Mouse (Mus musculus) hindbrain, embryonic 12.5 days (tissue): ENCODE data around the gene Spag17. TPM values are rescaled to one million over a fixed set of nuclear protein-coding genes. Genes with fewer than 3 reads are reported as not detected.

Experiments
- ATAC-seq: fragments of 200-750 bp; cut with Nextera tagmentation; 2 replicates; pipeline ENCODE4 v1.8.0; 2017; ENCODE audit warnings: moderate TSS enrichment; ENCODE audit not compliant: low FRiP score
- H3K27ac ChIP-seq: fragments of 300-500 bp; sonication (generic); 2 replicates; pipeline ENCODE4 v1.5.1; 2016; ENCODE audit warnings: mild to moderate bottlenecking
- H3K27me3 ChIP-seq: fragments of 300-500 bp; sonication (generic); 2 replicates; pipeline ENCODE4 v1.6.1; 2016; ENCODE audit warnings: mild to moderate bottlenecking
- H3K36me3 ChIP-seq: fragments of 300-500 bp; sonication (generic); 2 replicates; pipeline ENCODE4 v1.6.1; 2016; ENCODE audit warnings: mild to moderate bottlenecking
- H3K4me1 ChIP-seq: fragments of 300-500 bp; sonication (generic); 2 replicates; pipeline ENCODE4 v1.6.1; 2016
- H3K4me2 ChIP-seq: fragments of 300-500 bp; sonication (generic); replicated peaks from 2 replicates; pipeline ENCODE4 v1.6.1; 2016; ENCODE audit warnings: mild to moderate bottlenecking
- H3K4me3 ChIP-seq: fragments of 300-500 bp; sonication (generic); 2 replicates; pipeline ENCODE4 v1.5.1; 2016; ENCODE audit warnings: mild to moderate bottlenecking
- H3K9ac ChIP-seq: fragments of 300-500 bp; sonication (generic); 2 replicates; pipeline ENCODE4 v1.6.1; 2016; ENCODE audit warnings: mild to moderate bottlenecking, moderate library complexity
- H3K9me3 ChIP-seq: fragments of 300-500 bp; sonication (generic); replicated peaks from 2 replicates; pipeline ENCODE4 v1.6.1; 2016; ENCODE audit warnings: mild to moderate bottlenecking
- WGBS: fragments of 180-500 bp; shearing (Covaris S2); methylation state at CpG from one replicate; pipeline ENCODE4 v1.1.7; 2016; 5-methylcytosine and 5-hydroxymethylcytosine counted together
- polyA plus RNA-seq: library from polyadenylated mRNA; unstranded; fragments of >200 nt; fragmentation: Nextera tagmentation; extraction: Ambion mirVana; gene quantifications from 2 replicates; pipeline ENCODE4 v1.2.1, GENCODE M21; 2016

Gene Spag17
- polyA plus RNA-seq, 1 experiment from 2014 or later: 0.58 TPM

DNA sequence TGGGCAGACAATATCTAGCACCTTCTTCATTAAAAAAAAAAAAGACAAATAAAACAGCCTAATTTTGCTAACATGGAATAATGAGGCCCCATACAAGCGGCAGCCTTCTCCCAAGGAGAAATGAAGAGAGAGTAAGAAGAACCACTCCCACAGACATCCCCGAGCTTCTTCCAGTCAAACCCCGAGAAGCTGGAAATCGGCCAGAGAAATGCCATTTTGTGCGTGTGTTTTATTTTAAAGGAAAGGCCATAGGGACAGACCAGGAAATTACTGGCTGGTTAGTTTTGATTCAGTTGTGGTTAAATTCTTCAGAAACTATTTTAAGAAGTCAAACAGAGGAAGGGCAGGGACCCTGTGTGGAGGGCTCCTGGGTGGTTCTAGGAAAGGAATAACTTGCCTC lies 85.6 kb downstream of the Spag17 start:
- Histone ChIP-seq H3K9me3 (no peaks in the 10 kb centered on the region), H3K27me3 (no peaks in the 10 kb centered on the region), H3K27ac (no peak overlapping the region), H3K9ac (no peak overlapping the region), H3K4me1 (no peaks in the 10 kb centered on the region), H3K36me3 (no peaks in the 10 kb centered on the region), H3K4me3 (no peak overlapping the region), H3K4me2 (no peak overlapping the region)
- ATAC-seq: no peak
- 72% methylated on average over 5 of the region's 5 CpGs for WGBS

DNA sequence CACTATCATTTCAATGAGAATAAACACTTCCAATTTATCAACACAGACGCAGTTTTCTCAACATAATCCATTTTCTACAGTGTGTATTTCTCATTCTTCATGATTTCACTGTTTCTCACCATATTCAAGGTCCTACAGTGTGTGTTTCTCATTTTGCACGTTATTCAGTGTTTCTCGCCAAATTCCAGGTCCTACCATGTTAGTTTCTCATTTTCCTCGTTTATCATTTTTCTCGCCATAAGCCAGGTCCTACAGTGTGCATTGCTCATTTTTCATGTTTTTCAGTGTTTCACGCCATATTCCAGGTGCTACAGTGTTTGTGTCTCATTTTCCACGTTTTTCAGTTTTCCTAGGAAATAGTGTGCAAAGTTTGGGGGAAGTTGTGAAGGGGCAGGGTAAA lies 95.8 kb downstream of the Spag17 start:
- no peaks in the 10 kb centered on the region for H3K27me3 ChIP-seq
- ATAC-seq: no peak
- H3K36me3 ChIP-seq: no peaks in the 10 kb centered on the region
- H3K4me2 ChIP-seq: no peak overlapping the region
- H3K4me1 ChIP-seq: no peaks in the 10 kb centered on the region
- H3K9ac ChIP-seq: no peak overlapping the region
- no peak overlapping the region for H3K4me3 ChIP-seq
- no peaks in the 10 kb centered on the region for H3K9me3 ChIP-seq
- 61% methylated on average over 7 of the region's 7 CpGs for WGBS
- H3K27ac ChIP-seq: no peak overlapping the region

DNA sequence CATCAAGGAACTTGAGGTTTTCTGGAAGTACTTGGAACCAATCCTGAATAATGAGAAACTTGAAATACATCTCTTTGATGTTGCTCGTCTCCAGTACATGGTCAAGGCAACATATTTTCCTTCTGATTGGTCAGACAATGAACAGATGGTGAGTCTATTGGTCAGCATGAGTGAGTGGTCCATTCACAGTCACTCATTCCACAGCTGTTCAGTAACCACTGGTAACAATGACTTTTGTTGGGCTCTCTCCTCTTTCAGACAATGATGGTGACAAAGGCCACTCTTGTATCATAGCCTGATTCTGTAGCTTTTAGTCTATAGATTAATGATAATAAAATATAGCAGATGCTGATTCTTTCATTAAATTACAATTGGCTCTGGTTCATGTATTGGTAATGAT lies 119.5 kb downstream of the Spag17 start:
- H3K9me3 ChIP-seq: 0 out of 2 replicates have a peak, but pooled peaks cover 2% of the 10 kb centered on the region
- no peak for ATAC-seq
- no peaks in the 10 kb centered on the region for H3K27me3 ChIP-seq
- WGBS: 30% methylated on average over 1 of the region's 1 CpGs
- H3K4me1 ChIP-seq: no peaks in the 10 kb centered on the region
- H3K36me3 ChIP-seq: no peaks in the 10 kb centered on the region
- H3K4me3 ChIP-seq: no peak overlapping the region
- no peak overlapping the region for H3K4me2 ChIP-seq
- no peak overlapping the region for H3K27ac ChIP-seq
- no peak overlapping the region for H3K9ac ChIP-seq

- H3K36me3 ChIP-seq: no peaks in the 10 kb centered on the region
- no peak overlapping the region for H3K9ac ChIP-seq
- no peak overlapping the region for H3K4me2 ChIP-seq
- H3K27me3 ChIP-seq: no peaks in the 10 kb centered on the region
- H3K9me3 ChIP-seq: no peaks in the 10 kb centered on the region
- H3K27ac ChIP-seq: no peak overlapping the region
- H3K4me1 ChIP-seq: no peaks in the 10 kb centered on the region
- no peak for ATAC-seq
- no peak overlapping the region for H3K4me3 ChIP-seq
These were observed 124.6 kb downstream of the Spag17 start for GRCm38 (mm10) chr3:100009807-100010206.

GRCm38 (mm10) chr3:100014110-100014509 lies 128.9 kb downstream of the Spag17 start:
- 82% methylated on average over 1 of the region's 1 CpGs for WGBS
- Histone ChIP-seq H3K4me3 (no peak overlapping the region), H3K9ac (no peak overlapping the region), H3K9me3 (no peaks in the 10 kb centered on the region), H3K27ac (no peak overlapping the region), H3K36me3 (no peaks in the 10 kb centered on the region), H3K4me1 (no peaks in the 10 kb centered on the region), H3K27me3 (no peaks in the 10 kb centered on the region), H3K4me2 (no peak overlapping the region)
- ATAC-seq: no peak

DNA sequence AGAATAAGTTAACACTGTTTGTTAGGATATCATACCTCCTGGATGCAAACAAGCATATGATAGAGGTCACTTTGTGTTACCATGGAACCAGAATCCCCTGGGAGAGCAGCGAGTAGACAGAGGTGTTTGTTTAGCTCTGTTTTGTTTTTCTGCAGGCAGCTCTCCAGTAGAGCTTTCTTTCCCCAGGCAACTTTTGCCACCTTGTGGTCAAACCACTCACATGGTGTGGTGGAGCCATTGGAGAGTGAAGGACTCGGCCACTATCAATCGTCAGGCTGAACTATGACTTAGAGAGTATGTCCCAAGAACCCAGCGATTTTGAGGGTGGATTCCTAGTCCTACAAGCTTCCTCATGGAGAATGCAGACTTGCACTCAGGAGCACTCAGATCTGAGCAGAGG lies 146.1 kb downstream of the Spag17 start:
- no peaks in the 10 kb centered on the region for H3K9me3 ChIP-seq
- no peak overlapping the region for H3K9ac ChIP-seq
- WGBS: 44% methylated on average over 4 of the region's 4 CpGs
- H3K27me3 ChIP-seq: no peaks in the 10 kb centered on the region
- ATAC-seq: peak; percentile 50; the same call in 1 of the 2 replicates
- H3K4me2 ChIP-seq: no peak overlapping the region
- H3K4me3 ChIP-seq: no peak overlapping the region
- H3K4me1 ChIP-seq: peaks cover 8% of the 10 kb centered on the region; the same call in 1 of the 2 replicates
- no peaks in the 10 kb centered on the region for H3K36me3 ChIP-seq
- H3K27ac ChIP-seq: no peak overlapping the region

GRCm38 (mm10) chr3:100032969-100033368 lies 147.8 kb downstream of the Spag17 start:
- 71% methylated on average over 1 of the region's 1 CpGs for WGBS
- Histone ChIP-seq H3K4me3 (no peak overlapping the region), H3K9ac (no peak overlapping the region), H3K4me2 (no peak overlapping the region), H3K27ac (no peak overlapping the region), H3K27me3 (no peaks in the 10 kb centered on the region), H3K4me1 (peaks cover 8% of the 10 kb centered on the region; the same call in 1 of the 2 replicates), H3K9me3 (no peaks in the 10 kb centered on the region), H3K36me3 (no peaks in the 10 kb centered on the region)
- ATAC-seq: no peak

DNA sequence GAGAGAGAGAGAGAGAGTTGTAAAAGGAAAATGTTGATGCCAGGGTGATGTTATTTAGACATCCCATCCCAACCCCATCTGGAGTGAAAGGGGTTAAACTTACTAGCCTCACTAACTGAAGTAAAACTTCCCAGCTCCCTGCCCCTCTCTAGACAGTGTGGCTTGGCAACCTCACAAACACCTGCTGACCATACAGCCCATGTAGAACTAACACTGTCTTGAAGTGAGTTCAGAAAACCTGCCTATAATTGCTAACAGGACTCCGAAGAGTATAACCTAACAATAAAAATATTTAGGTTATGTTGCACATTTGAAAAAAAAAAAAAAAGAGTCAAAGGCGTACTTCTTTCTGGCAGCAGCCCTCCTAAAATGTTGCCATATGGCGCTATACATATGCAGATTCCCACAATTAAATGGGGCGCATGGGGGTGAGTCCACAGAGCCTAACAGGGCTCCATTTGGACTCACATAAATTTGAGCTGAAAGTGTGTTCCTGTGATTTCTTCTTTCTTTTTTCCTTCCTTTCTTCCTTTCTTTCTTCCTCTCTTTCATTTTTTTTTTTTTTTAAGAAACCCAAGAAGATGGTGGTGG lies 149.3 kb downstream of the Spag17 start:
- H3K9ac ChIP-seq: no peak overlapping the region
- no peak overlapping the region for H3K27ac ChIP-seq
- H3K9me3 ChIP-seq: no peaks in the 10 kb centered on the region
- H3K27me3 ChIP-seq: no peaks in the 10 kb centered on the region
- H3K4me2 ChIP-seq: no peak overlapping the region
- peak; percentile 26; the same call in 1 of the 2 replicates for ATAC-seq
- peaks cover 8% of the 10 kb centered on the region; the same call in 1 of the 2 replicates for H3K4me1 ChIP-seq
- WGBS: 54% methylated on average over 4 of the region's 4 CpGs
- no peaks in the 10 kb centered on the region for H3K36me3 ChIP-seq
- no peak overlapping the region for H3K4me3 ChIP-seq

DNA sequence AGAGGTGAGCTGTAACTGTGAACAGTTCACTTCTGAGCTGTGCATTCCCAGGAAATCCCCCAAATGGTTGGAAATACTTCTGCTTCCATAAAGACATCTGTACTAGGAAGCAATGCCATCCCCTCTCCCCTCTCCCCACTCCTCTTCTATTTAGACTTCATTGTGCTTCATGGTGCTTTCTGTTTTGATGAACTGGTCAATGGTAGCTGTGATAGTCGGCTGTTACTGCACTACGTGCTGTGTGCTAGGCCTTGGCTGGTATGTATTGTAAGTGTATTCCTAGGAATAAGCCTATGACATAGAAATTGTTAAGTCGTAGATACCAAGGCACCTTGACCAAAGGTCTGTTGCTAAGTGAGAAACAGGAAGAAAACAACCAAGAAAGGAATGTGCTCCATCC lies 149.9 kb downstream of the Spag17 start:
- Histone ChIP-seq H3K27ac (no peak overlapping the region), H3K36me3 (no peaks in the 10 kb centered on the region), H3K9ac (no peak overlapping the region), H3K4me1 (peaks cover 8% of the 10 kb centered on the region; the same call in 1 of the 2 replicates), H3K4me2 (no peak overlapping the region), H3K4me3 (no peak overlapping the region), H3K9me3 (no peaks in the 10 kb centered on the region), H3K27me3 (no peaks in the 10 kb centered on the region)
- 67% methylated on average over 3 of the region's 3 CpGs for WGBS
- no peak for ATAC-seq

GRCm38 (mm10) chr3:100036846-100037245 lies 151.6 kb downstream of the Spag17 start:
- 67% methylated on average over 5 of the region's 5 CpGs for WGBS
- H3K4me2 ChIP-seq: no peak overlapping the region
- H3K4me1 ChIP-seq: 0 out of 2 replicates have a peak, but pooled peaks cover 3% of the 10 kb centered on the region
- no peak for ATAC-seq
- no peaks in the 10 kb centered on the region for H3K36me3 ChIP-seq
- H3K27me3 ChIP-seq: no peaks in the 10 kb centered on the region
- no peak overlapping the region for H3K9ac ChIP-seq
- no peaks in the 10 kb centered on the region for H3K9me3 ChIP-seq
- H3K27ac ChIP-seq: no peak overlapping the region
- H3K4me3 ChIP-seq: no peak overlapping the region

GRCm38 (mm10) chr3:100074406-100074805 lies 189.2 kb downstream of the Spag17 start:
- no peak for ATAC-seq
- H3K9ac ChIP-seq: no peak overlapping the region
- no peaks in the 10 kb centered on the region for H3K9me3 ChIP-seq
- 81% methylated on average over 1 of the region's 1 CpGs for WGBS
- no peak overlapping the region for H3K4me2 ChIP-seq
- no peaks in the 10 kb centered on the region for H3K27me3 ChIP-seq
- H3K36me3 ChIP-seq: no peaks in the 10 kb centered on the region
- no peak overlapping the region for H3K27ac ChIP-seq
- H3K4me1 ChIP-seq: no peaks in the 10 kb centered on the region
- no peak overlapping the region for H3K4me3 ChIP-seq

- Histone ChIP-seq H3K27me3 (no peaks in the 10 kb centered on the region), H3K4me3 (no peak overlapping the region), H3K4me2 (no peak overlapping the region), H3K4me1 (no peaks in the 10 kb centered on the region), H3K27ac (no peak overlapping the region), H3K9ac (no peak overlapping the region), H3K36me3 (no peaks in the 10 kb centered on the region), H3K9me3 (no peaks in the 10 kb centered on the region)
- ATAC-seq: no peak
- WGBS: 98% methylated on average over 3 of the region's 3 CpGs
These were observed 217.3 kb downstream of the Spag17 start for GRCm38 (mm10) chr3:100102386-100103092.

GRCm38 (mm10) chr3:100106736-100107135 lies 221.5 kb downstream of the Spag17 start:
- Histone ChIP-seq H3K27me3 (no peaks in the 10 kb centered on the region), H3K4me1 (no peaks in the 10 kb centered on the region), H3K9ac (no peak overlapping the region), H3K4me2 (no peak overlapping the region), H3K27ac (no peak overlapping the region), H3K4me3 (no peak overlapping the region), H3K36me3 (no peaks in the 10 kb centered on the region), H3K9me3 (no peaks in the 10 kb centered on the region)
- no peak for ATAC-seq
- WGBS: 73% methylated on average over 2 of the region's 2 CpGs
